Mouse (Mus musculus) erythroblast, embryonic 14.5 days (primary cell): Measurements from ENCODE around the gene Ulk3. TPM values are rescaled to one million over a fixed set of nuclear protein-coding genes. Genes with fewer than 3 reads are reported as not detected.

Experiments used
- H3K27me3 ChIP-seq: 2 replicates; pipeline ENCODE4 v1.6.1; 2012; ENCODE audit warnings: inconsistent platforms; ENCODE audit not compliant: control insufficient read depth
- H3K36me3 ChIP-seq: 2 replicates; pipeline ENCODE4 v1.6.1; 2012; ENCODE audit warnings: mild to moderate bottlenecking, inconsistent platforms; ENCODE audit not compliant: control insufficient read depth
- H3K4me1 ChIP-seq: 2 replicates; pipeline ENCODE4 v1.6.1; 2012; ENCODE audit warnings: inconsistent platforms; ENCODE audit not compliant: control insufficient read depth
- H3K4me3 ChIP-seq: replicated peaks from 2 replicates; pipeline ENCODE3; 2012; ENCODE audit warnings: moderate library complexity, mild to moderate bottlenecking, inconsistent platforms
- H3K9me3 ChIP-seq: 2 replicates; pipeline ENCODE4 v1.6.1; 2012; ENCODE audit warnings: low read length, inconsistent platforms, mixed read lengths; ENCODE audit not compliant: control insufficient read depth
- GATA1 ChIP-seq: IDR thresholded peaks from 2 replicates; pipeline ENCODE4 v1.6.1; 2012; ENCODE audit warnings: low read length, inconsistent platforms, mixed read lengths
- TAL1 ChIP-seq: IDR thresholded peaks from 3 replicates; pipeline ENCODE4 v1.6.1; 2012; ENCODE audit warnings: low read length, inconsistent platforms, mixed read lengths
- polyA plus RNA-seq: library from polyadenylated mRNA; stranded (reverse); fragments of >175 nt; gene quantifications from 2 replicates; pipeline ENCODE4 v1.2.3, GENCODE M21; 2012

Gene Ulk3
- polyA plus RNA-seq, 1 experiment: 0.17 TPM

DNA sequence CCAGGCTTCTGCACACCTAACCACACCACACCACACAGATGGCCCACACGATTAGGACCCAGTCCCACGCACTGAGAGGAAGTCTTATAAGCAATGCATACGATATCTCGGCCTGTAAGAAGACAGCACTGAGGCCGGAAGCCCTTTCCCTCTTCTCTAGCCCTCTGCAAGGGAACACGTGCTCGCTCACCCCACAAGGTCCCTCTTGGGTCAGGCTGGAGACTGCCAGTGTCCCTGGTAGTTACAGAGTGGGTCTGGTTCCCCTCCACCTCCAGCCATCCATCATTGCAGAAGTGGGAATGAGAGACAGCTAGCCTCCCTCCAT lies 54.6 kb downstream of the Ulk3 start:
- H3K27me3 ChIP-seq: peaks cover 4% of the 10 kb centered on the region
- TF ChIP-seq GATA1 (peak; percentile 33; the same call in 1 of the 2 replicates), TAL1 (0 out of 3 replicates have a peak, but pooled peaks have one; percentile 19)
- H3K9me3 ChIP-seq: no peaks in the 10 kb centered on the region
- H3K4me3 ChIP-seq: peak overlapping the region; percentile 92
- peaks cover 22% of the 10 kb centered on the region for H3K36me3 ChIP-seq
- H3K4me1 ChIP-seq: peaks cover 80% of the 10 kb centered on the region

DNA sequence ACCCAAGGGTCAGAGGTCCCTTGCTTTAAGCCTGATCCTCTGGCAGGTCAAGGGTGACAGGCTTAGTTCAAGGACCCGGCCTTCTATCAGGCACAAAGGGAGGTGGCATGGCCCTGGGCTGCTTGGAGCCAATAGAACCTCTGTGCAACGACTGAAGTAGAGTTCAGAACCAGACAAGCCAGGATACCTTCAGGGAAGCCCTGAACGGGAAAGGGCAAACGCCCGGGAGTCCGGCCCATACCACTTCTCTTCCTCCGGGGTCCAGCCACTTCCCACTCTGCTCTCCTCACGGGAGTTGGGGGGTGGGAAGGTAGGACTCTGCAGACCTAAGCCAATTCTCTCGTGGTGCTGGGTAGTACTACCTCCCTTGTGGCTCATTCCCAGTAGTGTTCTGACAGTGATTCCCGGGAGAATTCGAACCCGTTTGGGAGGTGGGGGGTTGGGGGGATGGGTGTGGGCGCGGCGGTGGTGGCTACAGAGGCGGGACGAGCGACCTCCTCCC lies 55.2 kb downstream of the Ulk3 start:
- Histone ChIP-seq H3K36me3 (peaks cover 22% of the 10 kb centered on the region), H3K9me3 (no peaks in the 10 kb centered on the region), H3K4me1 (peaks cover 73% of the 10 kb centered on the region), H3K27me3 (peaks cover 4% of the 10 kb centered on the region), H3K4me3 (peak overlapping the region; percentile 92)
- TF ChIP-seq TAL1 (no peak), GATA1 (no peak)

DNA sequence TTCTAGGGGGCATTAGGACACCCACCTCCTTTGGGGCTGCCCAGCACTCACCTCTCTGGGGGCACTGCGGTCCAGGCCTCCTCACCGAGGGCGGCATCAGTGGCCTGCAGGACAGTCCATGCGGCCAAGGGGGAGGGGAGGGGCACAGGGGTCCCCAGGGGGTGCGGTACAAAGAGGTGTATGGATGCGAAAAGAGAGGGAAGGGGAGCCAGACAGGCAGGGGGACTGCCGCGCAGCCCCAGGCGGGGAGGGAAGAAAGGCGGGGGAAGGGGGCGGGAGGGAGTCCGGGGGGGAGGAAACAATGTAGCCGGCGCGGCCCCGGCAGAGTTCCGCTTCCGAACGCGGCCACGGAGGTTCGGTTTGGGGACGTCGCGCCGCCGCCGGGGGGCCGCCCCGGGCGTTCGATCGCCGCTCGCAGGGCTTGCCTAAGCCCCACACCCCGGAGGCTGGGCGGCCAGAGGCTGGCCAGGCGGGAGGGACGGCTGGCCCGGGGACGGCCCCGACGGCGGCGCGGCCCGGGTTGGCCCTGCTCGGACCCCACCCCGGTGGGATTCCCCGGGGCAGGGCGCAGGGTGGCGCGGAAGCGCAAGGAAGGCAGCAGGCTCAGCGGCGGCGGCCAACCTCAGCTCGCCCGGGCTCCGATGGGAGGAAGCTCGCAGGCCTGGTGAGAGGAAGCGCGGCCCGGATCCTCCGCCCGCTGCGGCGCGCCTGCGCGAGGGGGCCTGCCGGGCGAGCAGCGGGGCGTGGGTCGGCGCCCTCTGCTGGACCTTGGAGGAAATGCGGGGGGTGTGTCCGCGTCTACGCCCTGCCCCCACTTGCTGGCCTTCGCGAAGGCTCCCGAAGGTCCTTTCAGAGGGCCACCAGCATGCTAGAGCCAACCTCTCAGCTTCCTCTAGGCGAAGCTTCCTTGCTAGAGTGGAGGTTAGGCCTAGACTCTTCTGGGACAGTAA lies 56.0 kb downstream of the Ulk3 start:
- Histone ChIP-seq H3K4me3 (peak overlapping the region; percentile 92), H3K4me1 (peaks cover 66% of the 10 kb centered on the region), H3K27me3 (peaks cover 4% of the 10 kb centered on the region), H3K36me3 (peaks cover 21% of the 10 kb centered on the region), H3K9me3 (no peaks in the 10 kb centered on the region)
- no peak for TF ChIP-seq GATA1
- TF ChIP-seq TAL1: no peak

Other genes with a start within 250 kb of the Ulk3 start
- 0.42 and 0.93 TPM in 2 replicates for gene Ppcdc, start 149.3 kb upstream of the Ulk3 start, polyA plus RNA-seq
- gene Scamp5, start 121.4 kb upstream of the Ulk3 start, polyA plus RNA-seq: 0.03 and 0.05 TPM in 2 replicates
- not detected in 2 replicates for gene Rpp25, start 85.4 kb upstream of the Ulk3 start, polyA plus RNA-seq
- gene Cox5a, start 68.2 kb upstream of the Ulk3 start, polyA plus RNA-seq: 18.8 and 25.8 TPM in 2 replicates
- gene Fam219b, start 51.9 kb upstream of the Ulk3 start, polyA plus RNA-seq: 0.31 and 0.78 TPM in 2 replicates
- gene Mpi, start 36.7 kb upstream of the Ulk3 start, polyA plus RNA-seq: 0.08 and 0.16 TPM in 2 replicates
- 0.38 and 0.76 TPM in 2 replicates for gene Scamp2, start 28.5 kb upstream of the Ulk3 start, polyA plus RNA-seq
- not detected in 2 replicates for gene Cplx3, start 16.8 kb downstream of the Ulk3 start, polyA plus RNA-seq
- gene Lman1l, start 31.3 kb downstream of the Ulk3 start, polyA plus RNA-seq: not detected in 2 replicates
- gene Csk, start 64.2 kb downstream of the Ulk3 start, polyA plus RNA-seq: 6.1 TPM in 2 replicates
- not detected in 2 replicates for gene Cyp1a2, start 94.3 kb downstream of the Ulk3 start, polyA plus RNA-seq
- gene Cyp1a1, start 98.5 kb downstream of the Ulk3 start, polyA plus RNA-seq: not detected in 2 replicates
- 0.40 and 0.69 TPM in 2 replicates for gene Edc3, start 119.1 kb downstream of the Ulk3 start, polyA plus RNA-seq
- gene Clk3, start 176.4 kb downstream of the Ulk3 start, polyA plus RNA-seq: 38.9 and 44.4 TPM in 2 replicates
- gene Arid3b, start 247.3 kb downstream of the Ulk3 start, polyA plus RNA-seq: 1.8 and 1.9 TPM in 2 replicates